Mouse (Mus musculus) left cerebral cortex, adult 8-10 months (tissue): Measurements from ENCODE around the gene Kcnab1. TPM values are rescaled to one million over a fixed set of nuclear protein-coding genes. Genes with fewer than 3 reads are reported as not detected.

Experiments
- DNase-seq, 2 experiments: peaks; one replicate each; pipeline ENCODE4 v3.0.0; 2022; ENCODE audit warnings: low spot score in 2 of 2
- total RNA-seq, 4 experiments: library from RNA; stranded (reverse); gene quantifications; 2 replicates each; pipeline ENCODE4 v1.2.4; 2022

The Kcnab1 gene
- total RNA-seq, 4 experiments from 2014 or later = 129 to 161 (median 157) TPM

DNA sequence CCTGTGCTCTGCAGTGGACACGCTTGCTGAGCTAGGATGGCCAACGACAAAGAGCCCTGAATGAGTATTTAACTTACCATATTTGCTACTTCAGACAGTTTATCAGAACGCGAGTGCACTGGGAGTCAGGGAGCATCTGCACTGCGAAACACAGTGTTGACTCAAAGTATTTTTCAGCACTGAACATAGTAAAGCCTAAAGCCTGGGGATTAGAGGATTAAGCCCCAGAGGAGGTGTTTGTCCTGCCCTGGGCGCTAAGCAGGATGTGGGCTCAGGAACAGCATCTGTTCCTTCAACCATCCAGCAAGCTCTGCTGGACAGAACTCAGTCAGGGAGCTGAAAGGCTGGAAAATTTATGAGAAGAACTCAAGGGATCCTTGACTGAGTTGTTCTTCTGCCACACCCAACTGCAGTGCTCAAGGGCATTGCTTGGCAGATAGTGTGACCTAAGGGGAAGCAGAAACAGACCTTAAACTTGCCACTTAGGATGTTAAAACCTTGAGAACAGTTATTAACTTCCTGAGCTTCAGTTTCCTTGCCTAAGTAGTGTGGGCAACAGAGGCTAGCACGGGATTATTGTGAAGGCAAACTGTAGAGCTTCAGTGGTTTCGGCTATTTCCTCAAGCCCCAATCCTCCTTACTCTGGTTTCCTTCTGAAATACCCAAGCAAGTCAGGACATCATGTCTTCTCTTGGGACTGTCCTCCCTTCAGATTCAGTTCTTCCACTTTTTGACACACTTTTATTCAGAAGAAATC is 94.4 kb downstream of the Kcnab1 start:
- DNase-seq = no peak

- DNase-seq = no peak
These were observed 95.3 kb downstream of the Kcnab1 start for GRCm38 (mm10) chr3:65204356-65205075.

- no peak for DNase-seq
These were observed 96.4 kb downstream of the Kcnab1 start for GRCm38 (mm10) chr3:65205539-65206020.

- no peak for DNase-seq
These were observed 104.5 kb downstream of the Kcnab1 start for GRCm38 (mm10) chr3:65213725-65214124.

GRCm38 (mm10) chr3:65214635-65215034 is 105.5 kb downstream of the Kcnab1 start:
- no peak for DNase-seq

DNA sequence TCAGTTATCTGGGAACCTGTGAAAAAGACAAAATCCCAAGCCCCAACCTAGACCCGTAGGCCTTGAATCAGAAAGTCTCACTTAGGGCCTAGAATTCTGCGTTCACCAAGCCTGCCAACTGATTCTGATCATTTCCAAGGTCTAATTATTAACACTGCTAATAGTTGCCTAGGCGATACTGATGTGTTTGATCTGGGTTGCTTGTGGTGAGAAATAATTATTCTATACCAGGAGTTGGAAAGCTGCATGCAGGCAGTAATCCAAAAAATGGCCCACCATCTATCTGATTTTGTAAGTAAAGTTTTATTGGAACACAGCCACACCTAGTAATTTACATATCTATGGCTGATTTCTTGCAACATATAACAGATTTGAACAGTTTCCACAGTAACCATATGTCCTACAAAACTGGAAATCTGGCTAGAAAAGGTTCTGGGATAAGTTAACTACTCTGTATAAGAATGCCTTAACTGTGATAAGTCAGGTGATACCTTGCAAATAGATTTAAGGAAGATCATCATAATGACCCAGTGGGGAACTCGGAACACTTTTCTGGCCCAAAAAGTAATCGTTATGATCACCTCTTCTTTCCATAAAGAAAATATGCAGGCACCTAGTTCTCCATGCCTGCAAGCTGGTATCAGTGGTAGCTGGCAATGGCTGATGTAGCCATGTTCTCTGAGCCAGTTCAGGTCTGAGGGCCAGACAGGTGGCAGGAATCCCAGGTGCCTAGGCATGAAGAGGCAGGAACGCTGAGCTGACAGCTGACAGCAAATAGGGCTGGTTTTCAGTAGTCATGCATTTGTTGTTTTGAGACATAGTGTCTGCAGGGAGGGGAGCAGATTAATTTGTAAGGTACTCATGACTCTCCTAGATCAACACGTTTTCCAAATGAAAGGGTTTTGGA is 108.7 kb downstream of the Kcnab1 start:
- no peak for DNase-seq

DNA sequence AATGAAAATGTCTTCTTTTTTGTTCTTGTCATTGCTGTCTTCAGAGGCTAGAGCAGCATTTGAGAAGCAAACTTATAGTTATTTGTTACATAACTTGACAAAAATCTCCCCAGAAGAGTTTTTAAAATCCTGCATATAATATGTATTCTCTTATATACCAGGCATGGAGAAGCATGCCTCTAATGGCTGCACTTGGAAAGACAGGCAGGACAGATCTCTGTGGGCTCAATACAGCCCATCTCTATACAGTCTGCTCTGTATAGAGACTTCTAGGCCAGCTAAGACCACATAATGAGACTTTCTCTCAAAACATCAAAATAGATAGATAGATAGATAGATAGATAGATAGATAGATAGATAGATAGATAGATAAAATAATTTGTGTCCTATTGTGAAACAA is 111.1 kb downstream of the Kcnab1 start:
- no peak for DNase-seq

DNA sequence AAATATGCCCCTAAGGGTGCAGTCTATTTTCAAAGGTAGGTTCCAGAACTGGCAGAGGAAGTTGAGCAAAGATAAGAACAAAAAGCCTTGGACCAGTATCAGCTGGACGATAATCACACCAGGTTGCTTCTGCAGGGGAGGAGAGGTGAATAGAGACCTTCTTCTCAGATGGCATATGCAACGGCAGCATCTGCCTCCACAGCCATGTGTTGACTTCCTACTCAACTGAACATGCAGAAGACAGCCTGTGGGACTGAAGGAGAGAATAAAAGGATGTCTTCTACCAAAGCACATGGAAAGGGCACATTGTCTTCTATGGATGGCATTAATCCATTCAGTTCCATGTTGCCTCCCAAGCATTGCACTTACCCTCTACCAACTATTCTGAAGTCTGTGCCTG is 114.5 kb downstream of the Kcnab1 start:
- DNase-seq = peak in 1 of 2 experiments; percentile 64

DNA sequence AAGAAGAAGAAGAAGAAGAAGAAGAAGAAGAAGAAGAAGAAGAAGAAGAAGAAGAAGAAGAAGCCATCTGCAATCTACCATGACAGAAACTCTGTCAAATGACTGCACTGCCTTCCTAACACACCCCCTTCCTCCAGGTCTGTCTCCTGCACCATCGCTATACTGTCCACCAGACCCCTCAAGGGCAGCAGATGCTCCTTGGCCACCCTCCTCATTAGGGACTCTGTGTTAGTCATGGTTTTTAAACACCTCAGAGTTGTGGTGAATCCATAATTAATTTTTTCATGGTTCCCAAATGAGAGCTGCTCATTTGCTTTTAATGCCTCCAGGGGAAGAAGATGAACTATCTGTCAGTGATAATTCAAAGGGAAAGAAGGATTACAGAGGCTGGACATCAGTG is 121.8 kb downstream of the Kcnab1 start:
- DNase-seq = no peak

DNA sequence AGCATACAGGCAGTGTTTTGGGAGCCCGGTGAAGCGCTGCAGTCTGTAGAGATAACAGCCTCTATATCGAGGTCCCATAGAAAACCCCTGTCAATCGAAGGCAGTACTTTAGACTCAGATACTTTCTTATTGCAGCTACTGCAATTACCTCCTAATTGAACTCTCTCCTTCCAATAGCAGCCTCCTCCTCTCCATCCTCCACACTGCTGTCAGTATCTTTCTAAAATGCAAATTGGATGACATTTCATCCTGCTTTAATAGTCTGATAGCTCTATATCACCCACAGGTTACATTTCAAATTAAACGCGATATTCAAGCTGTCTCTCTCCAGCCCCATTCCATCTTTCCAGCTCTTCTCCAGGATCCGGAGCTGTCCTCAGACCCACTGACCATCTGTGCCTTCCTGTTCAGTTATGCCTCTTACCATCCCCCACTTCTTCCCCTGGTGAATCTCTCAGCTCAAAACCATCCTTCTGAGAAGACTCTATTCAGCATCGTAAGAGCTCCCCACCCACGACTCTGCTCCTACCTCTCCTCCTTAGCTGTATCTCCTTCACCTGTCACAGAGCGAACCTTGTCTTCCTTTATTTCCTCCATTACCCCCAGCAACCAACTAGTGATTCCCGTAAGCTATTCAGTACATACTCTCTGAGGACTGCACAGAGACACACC is 122.4 kb downstream of the Kcnab1 start:
- no peak for DNase-seq

DNA sequence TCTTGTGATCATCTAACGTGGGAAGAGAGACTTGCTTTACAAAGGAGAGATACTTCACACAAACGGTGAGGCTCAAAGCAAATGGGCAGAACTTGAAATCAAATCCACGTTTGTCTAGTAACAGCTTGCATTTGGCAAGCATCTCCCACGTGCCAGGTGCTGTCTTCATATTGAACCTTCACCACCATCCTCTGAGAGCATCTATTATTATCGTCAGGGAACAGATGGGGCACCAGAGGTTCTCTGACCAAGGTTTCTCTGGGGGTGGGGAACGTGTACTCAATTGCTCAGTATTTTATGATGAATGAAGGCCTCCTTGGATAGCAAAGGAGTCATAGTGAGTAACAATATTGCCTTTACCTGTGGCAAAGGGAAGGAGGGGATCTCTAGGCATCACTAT is 139.8 kb downstream of the Kcnab1 start:
- peak in 1 of 2 experiments; percentile 37 for DNase-seq

- no peak for DNase-seq
These were observed 151.3 kb downstream of the Kcnab1 start for GRCm38 (mm10) chr3:65260521-65260920.

GRCm38 (mm10) chr3:65262506-65263422 is 153.6 kb downstream of the Kcnab1 start:
- DNase-seq = peak in 1 of 2 experiments; percentile 41

- no peak for DNase-seq
These were observed 164.1 kb downstream of the Kcnab1 start for GRCm38 (mm10) chr3:65273317-65273716.

GRCm38 (mm10) chr3:65277777-65278176 is 168.6 kb downstream of the Kcnab1 start:
- no peak for DNase-seq

GRCm38 (mm10) chr3:65283366-65283765 is 174.2 kb downstream of the Kcnab1 start:
- no peak for DNase-seq

GRCm38 (mm10) chr3:65288994-65289393 is 179.8 kb downstream of the Kcnab1 start:
- peak in 1 of 2 experiments; percentile 23 for DNase-seq

- peak in 1 of 2 experiments; percentile 56 for DNase-seq
These were observed 187.8 kb downstream of the Kcnab1 start for GRCm38 (mm10) chr3:65296996-65297395.

- DNase-seq = no peak
These were observed 190.0 kb downstream of the Kcnab1 start for GRCm38 (mm10) chr3:65299205-65299604.

- no peak for DNase-seq
These were observed 192.3 kb downstream of the Kcnab1 start for GRCm38 (mm10) chr3:65301531-65301930.
